Mouse (Mus musculus) bone marrow, adult 2 months (tissue): ENCODE results near the gene Upp2.

ENCODE experiments used
- CTCF ChIP-seq: fragments of 200-500 bp; IDR thresholded peaks from 2 replicates; pipeline ENCODE4 v1.5.1; 2011; ENCODE audit warnings: low read length, control low read depth; ENCODE audit not compliant: control insufficient read depth, insufficient read depth
- POLR2A ChIP-seq: fragments of 200-500 bp; IDR thresholded peaks from 2 replicates; pipeline ENCODE4 v1.6.1; 2011; ENCODE audit warnings: low read depth, mild to moderate bottlenecking, control low read depth, low read length, borderline replicate concordance; ENCODE audit not compliant: control insufficient read depth

DNA sequence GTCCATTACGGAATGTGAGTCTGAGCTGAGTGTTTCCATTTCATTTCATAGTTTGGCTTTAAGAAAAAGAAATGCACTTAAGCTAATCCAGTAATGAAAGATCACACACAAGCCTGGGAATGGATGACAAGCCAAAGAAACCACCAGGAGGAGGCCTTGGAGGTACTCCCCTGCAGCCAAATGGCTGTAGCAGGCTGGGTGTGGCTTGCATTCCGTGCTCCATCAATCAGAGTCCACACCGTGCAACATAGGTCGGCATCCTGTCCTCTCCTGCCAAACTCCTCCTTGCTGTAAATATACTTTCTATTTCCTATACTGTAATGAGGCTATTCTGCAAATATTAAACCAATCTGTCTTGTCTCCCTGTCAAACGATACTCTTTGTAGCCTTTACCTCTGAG is 143.1 kb downstream of the Upp2 start:
- no peak for TF ChIP-seq CTCF
- no peak for TF ChIP-seq POLR2A
